Mouse (Mus musculus): ENCODE measurements around the gene 2410002F23Rik.
"Not testable (repeated sequence)": the region's sequence is repeated elsewhere in the genome, so short reads cannot be mapped to it uniquely, and the experiment has no call there.

The 2410002F23Rik gene

GRCm38 (mm10) chr7:44246055-44246983, at the start of gene 2410002F23Rik, which contains the start of gene 1700028J19Rik:
Gene 2410002F23Rik, plus strand, starts transcription at chr7:44246722.
Gene 1700028J19Rik, minus strand, starts transcription at chr7:44246695.
- DNase-seq (ENCODE audit: low spot score in 2 of 2) = peak; percentile 84 to 94

DNA sequence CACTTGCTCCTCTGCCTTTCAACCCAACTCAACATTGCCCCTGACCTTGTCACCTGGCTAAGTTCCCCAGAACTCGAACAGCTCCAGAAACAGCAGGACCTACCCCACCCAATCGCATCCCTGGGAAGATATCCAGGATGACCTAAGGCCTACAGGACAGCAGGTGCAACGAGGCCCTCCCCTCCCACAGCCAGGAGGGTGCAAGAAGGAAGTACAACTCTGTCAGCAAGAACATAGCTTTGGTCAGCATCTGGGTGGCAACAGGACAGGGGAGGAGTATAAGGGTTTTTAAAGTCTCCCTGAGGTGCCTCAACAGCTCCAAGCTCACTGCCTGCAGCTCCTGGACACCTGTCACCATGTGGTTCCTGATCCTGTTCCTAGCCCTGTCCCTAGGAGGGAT, 48.6 kb upstream of the 2410002F23Rik start, which contains the start of gene Klk1b3:
TSS of gene Klk1b3 (plus strand) at position 301 of the 400 bp plus-strand sequence.
- no peak for DNase-seq (ENCODE audit: low spot score in 2 of 2)

DNA sequence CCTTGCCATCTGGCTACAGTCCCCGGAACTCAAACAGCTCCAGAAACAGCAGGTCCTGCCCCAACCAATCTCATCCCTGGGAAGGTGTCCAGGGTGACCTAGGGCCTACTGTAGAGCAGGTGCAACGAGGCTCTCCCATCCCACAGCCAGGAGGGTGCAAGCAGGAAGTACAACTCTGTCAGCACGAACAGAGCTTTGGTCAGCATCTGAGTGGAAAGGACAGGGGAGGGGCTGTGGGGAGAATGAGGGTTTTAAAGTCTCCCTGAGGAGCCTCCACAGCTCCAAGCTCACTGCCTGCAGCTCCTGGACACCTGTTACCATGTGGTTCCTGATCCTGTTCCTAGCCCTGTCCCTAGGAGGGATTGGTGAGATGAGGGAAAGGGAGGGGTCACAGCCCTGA, 39.4 kb upstream of the 2410002F23Rik start, which contains the start of gene Klk1b4:
TSS of gene Klk1b4 (plus strand) at position 301 of the 400 bp plus-strand sequence.
- DNase-seq (ENCODE audit: low spot score in 2 of 2) = not testable (repeated sequence)

DNA sequence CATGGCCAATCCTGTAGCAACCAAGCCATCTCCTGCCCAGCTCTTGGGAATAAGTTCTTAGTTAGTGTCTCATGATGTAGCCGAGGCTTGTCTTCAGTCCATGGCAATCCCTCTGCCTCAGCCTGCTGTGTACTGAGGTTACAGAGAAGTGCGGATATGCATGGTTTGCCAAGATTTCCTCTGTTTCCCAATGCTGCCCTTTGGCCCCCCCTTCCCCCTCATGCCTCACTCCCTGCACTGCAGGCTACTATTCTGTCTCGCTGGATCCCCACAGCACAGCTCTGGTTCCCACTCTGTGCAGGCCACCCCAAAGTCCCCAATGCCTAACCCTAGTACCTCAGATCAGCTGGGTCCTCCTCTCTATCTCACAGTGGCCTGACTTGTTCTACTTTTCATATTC, 38.2 kb upstream of the 2410002F23Rik start:
- no peak for DNase-seq (ENCODE audit: low spot score in 2 of 2)

DNA sequence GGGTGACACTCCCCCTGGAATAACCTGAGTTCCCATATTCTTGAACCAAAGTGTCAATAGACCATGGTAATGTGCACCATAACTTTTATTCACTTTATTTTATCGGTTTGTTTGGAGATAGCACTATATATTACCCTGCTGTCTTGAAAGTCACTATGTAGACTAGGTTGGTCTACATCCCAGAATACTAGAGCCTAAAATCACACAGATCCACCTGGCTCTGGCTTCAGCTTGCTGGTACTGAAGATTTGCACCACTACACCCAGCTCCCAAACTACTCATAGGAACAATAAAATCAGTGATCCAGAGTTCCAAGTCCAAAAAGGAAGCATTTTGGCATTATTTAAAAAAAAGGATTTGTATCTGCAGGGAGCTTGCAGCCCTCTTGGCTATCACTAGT, 30.9 kb upstream of the 2410002F23Rik start, which contains the start of gene Klk1b5:
TSS of gene Klk1b5 (plus strand) at position 301 of the 400 bp plus-strand sequence.
- no peak for DNase-seq (ENCODE audit: low spot score in 2 of 2)

- not testable (repeated sequence) for DNase-seq (ENCODE audit: low spot score in 2 of 2)
Measured at GRCm38 (mm10) chr7:44221601-44222000, 24.9 kb upstream of the 2410002F23Rik start.

DNA sequence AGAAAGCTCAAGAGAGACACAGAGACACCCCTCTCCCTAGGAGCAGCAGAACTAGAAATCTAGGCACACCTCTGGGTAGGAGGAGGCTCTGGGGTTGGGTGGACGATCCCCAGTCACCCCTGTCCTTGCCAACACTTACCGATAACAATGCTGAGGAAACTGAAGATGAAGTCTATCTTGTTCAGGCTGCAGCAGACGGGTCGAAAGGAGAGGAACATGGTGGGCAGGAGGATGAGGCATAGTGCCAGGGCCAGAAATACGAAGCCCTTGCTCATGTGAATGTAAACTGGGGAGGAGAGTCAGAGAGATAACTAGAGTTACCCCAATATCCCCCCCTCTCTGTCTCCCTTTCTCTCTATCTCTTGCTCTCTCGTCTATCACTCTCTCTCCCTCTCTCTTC, 24.2 kb upstream of the 2410002F23Rik start:
- DNase-seq (ENCODE audit: low spot score in 2 of 2) = not testable (repeated sequence)

DNA sequence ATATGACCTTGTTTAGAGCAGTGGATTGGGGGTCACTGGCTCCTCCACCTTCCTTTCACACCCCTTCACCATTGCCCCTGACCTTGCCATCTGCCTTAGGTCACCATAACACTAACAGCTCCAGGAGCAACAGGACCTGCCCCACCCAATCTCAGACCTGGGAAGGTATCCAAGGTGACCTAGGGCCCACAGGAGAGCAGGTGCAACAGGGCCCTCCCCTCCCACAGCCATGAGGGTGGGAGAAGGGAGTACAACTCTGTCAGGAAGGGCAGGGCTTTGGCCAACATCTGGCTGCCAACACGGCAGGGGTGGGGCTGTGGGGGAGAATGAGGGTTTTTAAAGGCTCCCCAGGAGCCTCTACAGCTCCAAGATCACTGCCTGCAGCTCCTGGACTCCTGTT, 21.4 kb upstream of the 2410002F23Rik start, which contains the start of gene Klk1:
TSS of gene Klk1 (plus strand) at position 285 of the 400 bp plus-strand sequence.
- DNase-seq (ENCODE audit: low spot score in 2 of 2) = no peak

DNA sequence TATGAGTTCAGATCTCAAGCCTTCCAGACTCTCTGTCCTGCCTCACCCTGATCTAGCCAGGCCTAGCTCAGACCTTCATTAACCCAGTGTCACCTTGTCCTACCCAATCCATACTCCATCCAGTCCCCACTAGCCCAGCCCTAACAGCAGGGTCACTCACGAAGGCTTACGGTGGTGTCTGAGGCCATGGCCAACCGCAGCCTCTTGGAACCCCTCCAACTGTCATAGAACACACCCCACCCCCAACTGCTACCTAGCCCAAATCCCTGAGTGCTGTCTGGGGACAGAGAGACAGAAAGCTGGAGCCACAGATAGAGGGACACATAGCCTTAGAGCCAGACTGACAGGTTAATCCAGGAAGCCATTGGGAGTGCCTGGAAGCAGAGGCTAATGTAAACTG, 10.6 kb upstream of the 2410002F23Rik start, which contains the start of gene Gm36864:
TSS of gene Gm36864 (plus strand) at position 269 of the 400 bp plus-strand sequence.
- no peak for DNase-seq (ENCODE audit: low spot score in 2 of 2)

GRCm38 (mm10) chr7:44239913-44240312, 6.6 kb upstream of the 2410002F23Rik start:
- no peak for DNase-seq (ENCODE audit: low spot score in 2 of 2)

DNA sequence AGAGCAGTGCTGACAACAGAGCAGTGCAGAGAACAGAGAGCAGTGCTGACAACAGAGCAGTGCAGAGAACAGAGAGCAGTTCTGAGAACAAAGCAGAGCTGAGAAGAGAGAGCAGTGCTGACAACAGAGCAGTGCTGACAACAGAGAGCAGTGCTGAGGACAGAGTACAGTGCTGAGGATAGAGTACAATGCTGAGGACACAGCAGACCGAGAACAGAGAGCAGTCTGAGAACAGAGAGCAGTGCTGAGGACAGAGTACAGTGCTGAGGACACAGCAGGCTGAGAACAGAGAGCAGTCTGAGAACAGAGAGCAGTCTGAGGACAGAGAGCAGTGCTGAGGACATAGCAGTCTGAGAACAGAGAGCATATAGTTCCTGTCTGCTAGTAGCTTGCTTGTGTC, 5.8 kb upstream of the 2410002F23Rik start:
- no peak for DNase-seq (ENCODE audit: low spot score in 2 of 2)

- DNase-seq (ENCODE audit: low spot score in 2 of 2) = no peak
Measured at GRCm38 (mm10) chr7:44241163-44241562, 5.4 kb upstream of the 2410002F23Rik start.

DNA sequence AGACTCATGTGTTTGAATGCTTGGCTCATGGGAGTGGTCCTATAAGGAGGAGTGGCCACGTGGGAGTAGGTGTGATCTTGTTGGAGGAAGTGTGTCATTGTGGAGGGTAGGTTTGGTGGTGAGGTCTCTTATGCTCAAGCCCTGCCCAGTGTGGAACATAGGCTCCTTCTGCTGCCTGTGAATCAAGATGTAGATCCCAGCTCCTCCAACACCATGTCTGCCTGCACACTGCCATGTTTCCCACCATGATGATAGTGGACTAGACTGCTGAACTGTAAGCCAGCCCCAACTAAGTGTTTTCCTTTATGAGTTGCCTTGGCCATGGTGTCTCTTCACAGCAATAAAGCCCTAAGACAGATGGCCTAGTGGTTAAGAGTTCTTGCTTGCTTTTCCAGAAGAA, 2.4 kb upstream of the 2410002F23Rik start:
- no peak for DNase-seq (ENCODE audit: low spot score in 2 of 2)

DNA sequence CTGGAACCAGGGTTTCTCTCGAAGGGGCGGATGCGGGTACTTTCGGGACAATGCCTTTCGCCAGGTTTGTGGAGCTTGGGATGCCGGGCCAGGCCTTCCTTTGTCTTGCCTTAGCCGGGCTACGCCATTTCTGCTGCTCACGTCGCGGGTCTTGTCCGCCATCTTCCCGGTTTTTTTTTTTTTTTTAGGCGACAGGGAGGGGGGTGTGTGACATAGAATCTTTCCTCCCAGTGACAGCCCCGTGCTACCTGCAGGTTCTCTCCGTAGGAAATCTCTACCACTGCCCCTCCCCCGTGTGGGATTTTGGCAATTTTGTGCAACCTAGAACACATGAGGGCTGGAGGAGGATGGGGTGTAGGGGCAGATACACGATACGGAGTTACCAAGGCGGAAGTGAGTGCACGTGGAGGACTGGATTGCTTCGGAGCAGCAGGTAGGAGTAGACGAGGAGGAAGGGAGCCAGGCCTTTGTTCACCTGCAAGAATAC, 505 bp downstream of the 2410002F23Rik start:
- DNase-seq (ENCODE audit: low spot score in 2 of 2) = no peak

DNA sequence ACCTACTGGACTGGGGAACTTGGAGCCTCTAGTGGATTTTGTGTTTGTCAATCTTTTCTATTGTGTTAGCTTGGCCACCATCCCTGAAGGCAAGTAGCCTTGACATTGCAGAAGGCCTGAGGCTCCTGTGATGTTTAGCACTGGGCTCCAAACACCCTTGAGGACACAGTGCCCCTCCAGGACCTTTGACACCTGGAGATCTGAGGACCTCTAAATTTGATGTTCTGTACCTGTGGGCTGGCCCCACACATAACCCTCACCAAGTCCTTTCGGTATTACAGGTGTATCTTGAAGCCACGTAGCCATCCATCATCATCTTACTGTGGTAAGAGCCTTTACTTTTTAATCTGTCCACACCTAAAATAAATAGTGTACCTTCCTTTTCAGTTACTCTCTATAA, 1.4 kb downstream of the 2410002F23Rik start:
- no peak for DNase-seq (ENCODE audit: low spot score in 2 of 2)

- DNase-seq (ENCODE audit: low spot score in 2 of 2) = no peak
Measured at GRCm38 (mm10) chr7:44249248-44249647, 2.7 kb downstream of the 2410002F23Rik start.

- not testable (repeated sequence) for DNase-seq (ENCODE audit: low spot score in 2 of 2)
Measured at GRCm38 (mm10) chr7:44250732-44251275, 4.3 kb downstream of the 2410002F23Rik start.

DNA sequence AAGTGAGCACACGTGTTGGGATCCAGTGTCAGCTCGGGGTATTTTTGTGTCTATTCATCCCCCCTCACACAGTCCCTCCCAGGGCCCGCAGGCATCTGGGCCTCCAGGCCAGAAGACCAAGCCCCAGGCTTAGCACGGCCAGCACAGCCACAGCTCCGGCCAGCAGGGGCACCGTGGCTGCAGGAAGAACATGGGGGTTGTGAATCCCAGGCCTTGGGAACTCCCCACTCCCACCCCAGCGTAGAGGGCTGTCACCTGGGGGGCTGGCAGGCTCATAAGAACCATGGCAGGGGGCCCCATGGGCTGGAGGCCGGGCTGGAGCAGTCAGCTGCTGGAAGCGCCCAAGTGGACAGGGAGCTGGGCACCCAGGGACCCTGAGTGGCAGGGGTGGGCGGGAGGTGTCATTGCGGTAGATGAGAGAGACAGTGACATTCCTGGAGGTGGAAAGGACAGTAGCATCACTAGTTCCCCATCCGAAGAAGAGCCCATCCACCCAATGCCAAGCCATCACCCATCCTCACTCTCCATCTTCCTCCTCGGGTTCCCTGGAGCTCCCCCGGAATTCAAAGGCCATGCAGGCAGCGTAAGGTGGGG, 6.6 kb downstream of the 2410002F23Rik start:
- DNase-seq (ENCODE audit: low spot score in 2 of 2) = no peak

DNA sequence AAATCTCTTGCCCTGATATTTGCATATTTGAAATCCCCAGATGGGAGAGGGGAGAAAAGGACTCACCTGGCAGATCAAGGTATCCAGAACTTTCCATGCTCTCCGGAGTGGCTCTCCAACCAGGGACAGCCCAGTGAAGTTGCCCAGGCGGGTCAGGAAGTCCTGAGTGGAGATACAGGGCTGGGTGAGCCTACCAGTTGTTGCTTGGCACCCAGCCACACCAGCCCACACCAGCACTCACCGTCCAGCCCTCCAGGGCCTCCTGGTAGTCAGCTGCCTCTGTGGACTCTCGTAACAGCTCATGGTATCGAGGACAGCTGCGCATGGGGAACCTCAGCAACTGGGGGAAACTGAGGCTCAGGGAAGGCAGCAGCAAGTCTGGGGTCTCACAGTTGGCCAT, 8.4 kb downstream of the 2410002F23Rik start:
- no peak for DNase-seq (ENCODE audit: low spot score in 2 of 2)

GRCm38 (mm10) chr7:44257278-44257677, 10.8 kb downstream of the 2410002F23Rik start, which contains the start of gene Acp4:
Gene Acp4, minus strand, starts transcription at chr7:44257378.
- DNase-seq (ENCODE audit: low spot score in 2 of 2) = no peak

DNA sequence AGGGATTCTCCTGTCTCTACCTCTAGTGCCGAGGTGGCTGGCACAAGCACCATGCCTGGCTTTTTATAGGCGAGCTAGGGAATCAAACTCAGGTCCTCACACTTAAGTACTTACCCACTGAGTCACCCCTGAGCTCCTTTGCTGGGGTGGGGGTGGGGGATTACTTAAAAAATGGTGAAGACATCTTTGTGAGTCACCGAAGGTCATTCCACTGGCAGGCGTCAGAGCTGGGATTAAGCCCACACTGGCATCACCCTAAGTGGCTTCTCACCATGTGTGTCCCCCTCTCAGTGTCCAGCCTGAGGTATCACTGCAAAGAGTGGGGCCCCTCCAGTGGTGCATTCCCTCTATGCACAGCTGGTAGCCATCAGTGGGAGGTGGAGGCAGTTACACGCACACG, 13.9 kb downstream of the 2410002F23Rik start:
- DNase-seq (ENCODE audit: low spot score in 2 of 2) = no peak

DNA sequence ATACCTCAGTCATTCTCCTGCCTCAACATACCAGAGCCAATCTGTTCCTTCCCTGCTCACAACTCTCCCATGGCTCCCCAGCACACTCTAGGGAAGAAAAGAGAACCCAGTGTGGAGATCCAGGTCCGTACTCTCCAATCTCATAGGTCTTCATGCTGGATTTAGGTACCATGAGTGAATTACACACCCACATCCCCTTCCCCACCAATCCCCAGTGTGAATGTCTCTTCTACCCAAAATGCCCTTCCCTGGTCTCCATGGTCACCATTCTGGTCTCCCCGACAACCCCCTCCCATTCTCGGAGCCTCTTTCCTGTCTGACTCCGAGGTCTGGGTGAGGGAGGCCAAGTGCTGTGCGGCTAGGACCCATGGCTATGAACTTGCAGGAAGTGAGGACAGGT, 14.6 kb downstream of the 2410002F23Rik start, which contains the start of gene Gm15517:
TSS of gene Gm15517 (plus strand) at position 301 of the 400 bp plus-strand sequence.
- no peak for DNase-seq (ENCODE audit: low spot score in 2 of 2)

Data from urinary bladder, adult 18-20 months (tissue).